Mouse (Mus musculus) gastrocnemius, postnatal 4 days (tissue): ENCODE measurements around the gene Gm20458. TPM values are rescaled to one million over a fixed set of nuclear protein-coding genes. Genes with fewer than 3 reads are reported as not detected.

Source experiments
- DNase-seq, 2 experiments: peaks; one replicate each; pipeline ENCODE4 v3.0.0; 2021 to 2022; ENCODE audit warnings: low spot score in 2 of 2, mixed read lengths in 2 of 2
- long read RNA-seq, 2 experiments: library from polyadenylated mRNA; stranded (forward); transcript quantifications; one replicate each; pipeline ENCODE4 v2.0.0; 2021
- total RNA-seq, 2 experiments: library from RNA; stranded (reverse); gene quantifications; 2 replicates each; pipeline ENCODE4 v1.2.3; 2021

Gm20458 gene
- total RNA-seq: 1 to 10 TPM in 1 of 2 experiments, under 1 TPM in 1; 0.96 to 1.9 TPM
- long read RNA-seq, experiment 1, partial matches to known transcripts: 0 of 1 reads
- long read RNA-seq, experiment 1, other reads (novel, unspliced or antisense): 1 of 1 reads
- long read RNA-seq, experiment 2, partial matches to known transcripts: 0 of 4 reads
- long read RNA-seq, experiment 2, other reads (novel, unspliced or antisense): 4 of 4 reads

GRCm38 (mm10) chr2:164460745-164461551 is at the start of gene Gm20458:
Gm20458 (plus strand) TSS chr2:164460967.
- peak; percentile 86 to 93 for DNase-seq

DNA sequence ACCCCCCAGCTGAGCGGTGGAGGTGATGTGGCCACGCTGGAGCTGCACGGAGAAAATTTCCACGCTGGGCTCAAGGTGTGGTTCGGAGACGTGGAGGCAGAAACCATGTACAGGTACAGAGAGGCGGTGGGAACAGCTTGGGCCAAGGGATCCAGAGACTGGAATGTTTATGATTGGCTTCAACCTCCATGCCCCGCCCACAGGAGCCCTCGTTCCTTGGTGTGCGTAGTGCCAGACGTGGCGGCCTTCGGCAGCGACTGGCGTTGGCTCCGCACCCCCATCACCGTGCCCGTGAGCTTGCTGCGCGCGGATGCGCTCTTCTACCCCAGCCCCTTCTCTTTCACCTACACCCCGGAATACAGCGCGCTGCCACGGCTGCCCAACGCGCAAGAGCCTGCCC is 46.6 kb upstream of the Gm20458 start:
- DNase-seq: peak in 1 of 2 experiments; percentile 7

DNA sequence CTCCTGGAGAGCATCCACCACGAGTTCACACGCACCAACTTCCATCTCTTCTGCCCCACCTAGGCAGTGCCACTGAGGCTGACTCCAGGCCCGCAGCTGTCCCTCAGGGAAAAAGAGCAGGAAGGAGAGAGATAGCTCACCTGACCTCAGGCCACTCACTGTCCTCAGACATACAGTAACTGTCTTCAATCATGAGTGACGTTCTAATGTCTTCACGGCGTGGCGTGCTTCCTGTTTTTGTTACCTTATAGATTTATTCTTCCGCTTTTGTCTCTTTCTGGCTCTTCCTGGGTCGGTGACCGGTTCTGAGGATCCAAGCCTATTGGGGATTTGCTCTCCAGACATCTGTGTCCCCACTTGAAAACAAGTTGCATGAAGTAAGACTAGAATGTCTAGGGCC is 46.2 kb upstream of the Gm20458 start:
- no peak for DNase-seq

DNA sequence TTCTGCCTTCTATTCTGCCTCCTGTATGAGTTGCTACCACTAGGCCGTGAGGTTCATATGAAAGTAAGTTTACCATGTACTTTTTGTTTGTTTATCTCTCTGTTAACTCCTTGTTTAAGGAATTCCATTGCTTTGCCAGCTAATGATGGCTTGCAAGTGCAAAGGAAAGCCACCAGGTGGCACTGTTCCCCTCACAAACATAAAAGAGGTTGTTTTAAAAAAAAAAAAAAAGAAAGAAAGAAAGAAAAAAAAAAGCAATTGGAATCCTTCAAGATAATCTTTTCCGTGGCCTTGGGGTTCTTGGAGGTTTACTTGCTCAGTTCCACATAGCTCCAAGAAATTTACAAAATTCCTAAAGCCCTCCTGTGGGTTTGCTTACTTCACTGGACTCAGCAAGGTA is 43.6 kb upstream of the Gm20458 start:
- DNase-seq: no peak

DNA sequence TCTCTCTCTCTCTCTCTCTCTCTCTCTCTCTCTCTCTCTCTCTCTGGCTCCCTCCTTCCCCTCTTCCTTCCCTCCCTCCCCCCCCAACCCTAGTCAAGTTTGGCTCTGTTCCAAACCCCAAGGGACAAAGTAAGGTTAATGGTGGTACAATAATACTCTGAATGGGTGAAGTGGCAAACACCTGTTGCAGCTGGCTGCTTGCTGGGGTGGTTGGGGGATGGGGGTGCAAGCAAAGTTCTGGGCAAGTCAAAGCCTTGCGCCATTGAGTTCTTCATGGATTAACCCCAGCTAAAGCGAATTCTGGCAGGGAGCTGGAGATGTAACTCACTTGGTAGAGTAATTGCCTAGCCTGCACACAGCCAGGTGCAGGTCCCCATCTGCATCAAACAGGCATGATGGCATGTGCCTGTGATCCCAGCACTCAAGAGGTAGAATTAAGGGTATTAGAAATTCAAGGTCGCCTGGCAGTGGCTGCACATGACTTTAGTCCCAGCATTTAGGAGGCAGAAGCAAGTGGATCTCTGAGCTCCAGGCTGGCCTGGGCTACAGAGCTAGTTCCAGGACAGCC is 42.4 kb upstream of the Gm20458 start:
- no peak for DNase-seq

DNA sequence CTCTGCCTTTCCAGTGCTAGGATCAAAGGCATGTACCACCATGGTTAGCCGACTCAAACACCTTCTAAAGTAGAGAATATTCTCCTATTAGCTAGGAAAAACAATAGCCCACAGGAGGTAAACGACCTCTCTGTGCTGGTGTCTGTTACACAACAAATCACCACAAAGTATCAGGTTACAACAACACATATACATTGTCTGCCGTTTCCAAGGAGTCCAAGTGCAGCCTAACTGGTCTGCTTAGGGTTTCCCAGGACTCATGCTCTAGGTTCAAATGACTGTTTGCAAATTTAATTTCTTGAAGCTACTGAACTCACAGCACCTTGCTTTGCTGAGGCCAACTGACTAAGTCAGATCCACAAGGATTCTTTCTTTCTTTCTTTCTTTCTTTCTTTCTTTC is 41.3 kb upstream of the Gm20458 start:
- DNase-seq: no peak

- DNase-seq: no peak
These were observed 39.5 kb upstream of the Gm20458 start for GRCm38 (mm10) chr2:164421306-164421705.

GRCm38 (mm10) chr2:164421979-164422378 is 38.8 kb upstream of the Gm20458 start:
- no peak for DNase-seq

DNA sequence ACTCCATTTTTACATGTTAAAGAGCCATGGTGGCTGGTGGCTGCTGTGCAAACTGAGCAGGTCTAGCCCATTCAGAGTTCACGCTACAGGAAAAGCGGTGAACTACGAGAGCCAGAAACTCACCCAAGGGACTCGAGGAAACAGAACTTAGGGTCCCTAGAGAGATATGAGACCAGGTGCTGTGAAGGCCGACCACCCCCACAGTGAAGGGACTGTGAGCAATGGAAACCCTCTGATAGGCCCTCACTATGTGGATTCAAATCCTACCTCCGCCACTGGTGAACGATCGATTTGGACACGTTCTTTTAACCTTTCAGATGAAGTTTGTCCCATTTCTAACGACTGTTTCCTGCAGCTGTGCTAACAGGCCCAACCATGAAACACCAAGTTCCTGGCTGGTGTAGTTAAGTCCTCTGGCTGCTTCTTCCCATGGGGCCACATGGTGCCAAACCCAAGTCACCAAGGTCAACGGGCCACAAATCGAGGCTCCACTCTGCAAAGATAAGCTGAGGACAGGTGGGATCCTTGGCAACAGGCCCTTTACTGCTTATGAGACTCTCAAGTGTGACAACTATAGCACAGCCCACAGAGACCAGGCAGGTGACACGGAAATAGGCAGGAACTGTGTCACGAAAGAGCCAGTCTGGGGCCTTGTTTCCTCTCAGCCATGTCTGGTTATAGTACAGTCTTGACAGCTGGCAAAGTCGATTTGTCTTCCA is 37.9 kb upstream of the Gm20458 start:
- DNase-seq: no peak

DNA sequence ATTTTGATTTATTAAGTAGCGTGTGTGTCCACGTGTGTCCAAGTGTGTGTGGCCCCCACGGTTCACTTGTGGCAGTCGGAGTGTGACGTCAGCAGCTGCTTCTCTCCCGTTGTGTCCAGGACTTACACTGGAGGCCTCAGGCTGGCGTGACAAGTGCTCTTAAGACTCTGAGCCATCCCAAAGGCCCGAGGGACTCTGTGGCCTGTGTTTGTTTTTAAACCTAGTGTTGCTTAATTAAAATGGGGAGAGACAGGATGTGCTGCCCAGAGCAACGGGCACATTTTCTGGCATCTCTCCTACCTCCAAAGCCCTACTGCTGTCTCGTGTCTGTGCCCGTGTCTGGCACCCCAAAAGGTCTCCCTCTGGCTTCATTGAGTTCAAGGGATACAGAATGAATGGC is 37.3 kb upstream of the Gm20458 start:
- no peak for DNase-seq

DNA sequence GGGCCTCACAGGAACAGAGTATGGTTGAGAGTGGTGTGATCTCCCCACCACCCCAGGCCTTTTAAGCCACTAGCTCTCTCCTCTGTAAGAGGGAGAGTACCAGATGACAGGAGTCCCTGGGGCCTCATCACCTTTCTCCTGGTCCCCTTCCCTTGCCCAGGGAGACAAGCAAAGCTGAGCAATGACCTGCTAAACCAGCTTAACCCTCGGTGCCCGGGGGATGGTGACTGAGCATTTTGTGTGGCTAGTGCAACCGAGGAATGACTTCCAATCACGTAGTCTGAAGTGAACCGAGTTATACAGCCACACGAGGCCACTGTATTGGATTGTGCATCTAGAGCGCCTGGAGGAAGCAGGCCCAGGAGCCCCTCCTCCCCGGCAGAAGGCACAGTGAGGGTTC is 36.4 kb upstream of the Gm20458 start:
- no peak for DNase-seq

DNA sequence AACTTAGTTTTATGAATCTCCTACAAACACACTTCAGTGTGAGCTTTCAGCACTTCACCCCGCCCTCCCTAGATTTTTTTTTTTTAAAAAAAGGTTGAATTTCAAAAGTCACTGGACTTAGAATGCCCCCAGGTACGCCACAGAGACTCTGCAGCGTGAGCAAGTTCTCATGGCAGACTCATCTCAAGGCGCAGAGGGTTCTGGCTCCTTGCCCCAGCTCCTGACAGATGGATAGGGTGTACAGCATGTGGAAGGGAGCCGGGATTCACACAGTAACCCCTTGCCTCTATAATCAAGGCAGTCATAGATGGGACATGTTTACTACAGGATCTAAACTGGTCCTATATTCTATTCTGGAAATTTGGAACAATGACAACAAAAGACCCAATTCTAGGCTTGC is 35.4 kb upstream of the Gm20458 start:
- no peak for DNase-seq

DNA sequence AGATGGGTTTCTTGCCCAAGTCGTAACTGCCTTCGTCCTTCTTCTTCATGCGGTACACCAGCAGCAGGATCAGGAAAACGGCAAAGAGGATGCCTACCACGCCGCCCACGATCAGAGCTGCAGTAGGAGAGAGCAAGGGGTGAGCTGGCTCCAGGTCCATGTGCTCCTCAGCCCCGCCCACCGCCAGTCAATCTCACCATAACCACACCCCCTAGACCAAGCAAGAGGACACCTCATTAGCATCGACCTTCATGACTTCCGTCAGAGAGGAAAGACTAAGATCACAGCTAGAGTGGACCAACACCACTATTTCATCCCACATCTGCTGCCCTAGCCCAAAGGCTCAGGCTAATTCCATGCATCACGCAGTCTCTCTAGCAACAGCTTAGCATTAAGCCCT is 34.6 kb upstream of the Gm20458 start:
- no peak for DNase-seq

DNA sequence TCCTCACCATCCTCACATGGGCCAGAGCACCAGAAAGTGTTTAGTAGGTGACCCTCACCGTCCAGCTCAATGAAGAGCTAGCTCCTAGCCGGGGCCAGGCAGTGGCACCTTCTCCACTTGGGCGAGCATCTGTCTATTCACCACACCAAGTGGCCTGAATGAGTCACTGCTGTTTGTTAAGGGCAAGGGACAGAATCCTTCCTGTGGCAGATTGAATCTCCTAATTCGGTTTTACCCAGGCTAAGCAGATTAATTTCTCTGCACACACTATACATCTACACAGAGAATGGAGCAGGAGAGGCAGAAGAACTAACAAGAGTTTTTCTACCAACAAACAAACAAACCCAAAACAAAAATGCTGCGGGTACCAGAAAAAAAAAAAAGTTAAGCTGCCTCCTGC is 33.8 kb upstream of the Gm20458 start:
- no peak for DNase-seq

DNA sequence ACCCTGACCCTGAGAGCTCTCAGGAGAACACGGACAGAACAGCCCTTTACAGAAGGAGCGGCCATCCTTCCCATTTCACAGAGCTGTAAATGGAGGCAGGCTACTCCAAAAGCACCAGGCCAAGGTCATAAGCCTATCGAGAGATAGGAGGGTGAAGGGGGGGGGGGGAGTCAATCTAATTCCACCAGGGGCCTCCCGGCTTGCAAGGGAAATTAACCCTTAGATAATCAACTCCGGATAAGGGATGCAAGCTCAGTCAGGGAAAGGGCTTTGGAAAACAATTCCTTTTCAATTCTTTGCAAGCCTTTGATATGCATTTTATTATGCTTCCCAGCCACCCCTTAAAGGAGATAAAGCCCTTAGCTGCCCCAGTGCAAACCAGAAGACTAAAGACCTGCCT is 32.3 kb upstream of the Gm20458 start:
- no peak for DNase-seq

- DNase-seq: no peak
These were observed 30.7 kb upstream of the Gm20458 start for GRCm38 (mm10) chr2:164429881-164430615.

GRCm38 (mm10) chr2:164430697-164431096 is 30.1 kb upstream of the Gm20458 start:
- DNase-seq: no peak

- DNase-seq: no peak
These were observed 28.9 kb upstream of the Gm20458 start for GRCm38 (mm10) chr2:164431676-164432465.

- peak in 1 of 2 experiments; percentile 48 for DNase-seq
These were observed 28.1 kb upstream of the Gm20458 start for GRCm38 (mm10) chr2:164432541-164433191.
